Mouse (Mus musculus) midbrain, embryonic 12.5 days (tissue): ENCODE measurements at regions not wholly inside any gene's neighbourhood (a gene's known extent, or its start where the extent isn't known, plus 50 kb on each side); places are given as distances from the start of the nearest gene placed in this dataset.

Experiments used
- ATAC-seq: fragments of 200-750 bp; cut with Nextera tagmentation; 2 replicates; pipeline ENCODE4 v1.8.0; 2017; ENCODE audit warnings: low read depth, moderate TSS enrichment, moderate library complexity; ENCODE audit not compliant: low FRiP score
- H3K27ac ChIP-seq: fragments of 300-500 bp; sonication (generic); replicated peaks from 2 replicates; pipeline ENCODE4 v1.5.1; 2016; ENCODE audit warnings: mild to moderate bottlenecking
- H3K27me3 ChIP-seq: fragments of 300-500 bp; sonication (generic); 2 replicates; pipeline ENCODE4 v1.6.1; 2016; ENCODE audit warnings: mild to moderate bottlenecking
- H3K36me3 ChIP-seq: fragments of 300-500 bp; sonication (generic); 2 replicates; pipeline ENCODE4 v1.6.1; 2016
- H3K4me1 ChIP-seq: fragments of 300-500 bp; sonication (generic); 2 replicates; pipeline ENCODE4 v1.6.1; 2016
- H3K4me2 ChIP-seq: fragments of 300-500 bp; sonication (generic); replicated peaks from 2 replicates; pipeline ENCODE4 v1.6.1; 2016; ENCODE audit warnings: mild to moderate bottlenecking, moderate library complexity
- H3K4me3 ChIP-seq: fragments of 300-500 bp; sonication (generic); 2 replicates; pipeline ENCODE4 v1.5.1; 2016; ENCODE audit warnings: mild to moderate bottlenecking
- H3K9ac ChIP-seq: fragments of 300-500 bp; sonication (generic); replicated peaks from 2 replicates; pipeline ENCODE4 v1.6.1; 2016; ENCODE audit warnings: mild to moderate bottlenecking, moderate library complexity
- H3K9me3 ChIP-seq: fragments of 300-500 bp; sonication (generic); 2 replicates; pipeline ENCODE4 v1.6.1; 2016; ENCODE audit warnings: mild to moderate bottlenecking
- WGBS: fragments of 180-500 bp; shearing (Covaris S2); methylation state at CpG from one replicate; pipeline ENCODE4 v1.1.7; 2016; 5-methylcytosine and 5-hydroxymethylcytosine counted together

DNA sequence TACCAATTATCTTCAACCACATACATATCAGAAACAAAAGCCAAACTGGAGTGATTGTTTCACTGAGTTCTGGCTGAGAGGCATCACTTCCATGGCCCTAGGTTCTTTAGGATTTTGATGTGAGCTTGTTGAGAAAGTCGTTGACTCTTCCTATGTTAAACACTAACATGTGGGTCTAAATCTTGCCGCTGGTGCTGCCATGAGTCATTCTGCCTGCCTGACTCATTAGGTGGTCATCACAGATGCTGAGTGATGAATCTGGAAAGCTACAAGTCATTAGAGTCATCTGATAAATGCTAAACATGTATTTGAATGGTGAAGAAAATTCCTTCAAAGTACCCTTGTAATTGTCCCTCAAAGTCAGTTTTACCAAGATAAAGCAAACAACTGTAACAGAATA, 60.4 kb upstream of the Tac1 start:
- no peaks in the 10 kb centered on the region for H3K36me3 ChIP-seq
- no peak for ATAC-seq
- no peak overlapping the region for H3K9ac ChIP-seq
- H3K9me3 ChIP-seq, result no peaks in the 10 kb centered on the region
- no peaks in the 10 kb centered on the region for H3K27me3 ChIP-seq
- no peak overlapping the region for H3K4me3 ChIP-seq
- H3K4me1 ChIP-seq, result no peaks in the 10 kb centered on the region
- WGBS, result 82% methylated on average over 2 of the region's 2 CpGs
- H3K27ac ChIP-seq, result no peak overlapping the region
- no peak overlapping the region for H3K4me2 ChIP-seq

DNA sequence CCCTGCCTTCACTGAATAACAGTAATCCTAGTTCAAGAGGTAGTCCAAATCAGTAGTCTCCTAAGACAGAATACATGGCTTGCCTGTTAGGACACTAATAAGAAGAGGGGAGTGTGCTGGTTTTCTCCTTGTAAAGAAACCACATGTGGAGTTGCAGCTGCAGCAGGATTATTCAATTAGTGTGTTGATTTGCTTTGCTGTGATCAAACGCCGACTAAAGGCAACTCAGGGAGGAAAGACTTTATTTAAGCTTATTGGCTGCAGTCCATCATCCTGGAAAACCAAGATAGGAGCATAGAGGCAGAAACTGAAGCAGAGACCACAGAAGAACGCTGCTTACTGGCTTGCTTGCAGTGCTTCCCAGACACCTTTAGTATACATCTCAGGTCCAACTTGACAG, 57.9 kb upstream of the Tac1 start:
- H3K27ac ChIP-seq, result no peak overlapping the region
- H3K4me3 ChIP-seq, result no peak overlapping the region
- H3K36me3 ChIP-seq, result no peaks in the 10 kb centered on the region
- ATAC-seq, result no peak
- H3K4me2 ChIP-seq, result no peak overlapping the region
- no peaks in the 10 kb centered on the region for H3K27me3 ChIP-seq
- no peaks in the 10 kb centered on the region for H3K9me3 ChIP-seq
- no peaks in the 10 kb centered on the region for H3K4me1 ChIP-seq
- no peak overlapping the region for H3K9ac ChIP-seq
- 41% methylated on average over 3 of the region's 3 CpGs for WGBS
